Mouse (Mus musculus) small intestine, adult 2 months (tissue): Measurements from ENCODE around the gene 4833427G06Rik. TPM values are rescaled to one million over a fixed set of nuclear protein-coding genes. Genes with fewer than 3 reads are reported as not detected.

Experiments
- H3K27ac ChIP-seq: fragments of 200-500 bp; 2 replicates; pipeline ENCODE4 v1.5.1; 2012; ENCODE audit warnings: low read depth, low read length, control low read depth, inconsistent platforms; ENCODE audit not compliant: insufficient read depth
- H3K27me3 ChIP-seq: fragments of 200-500 bp; 2 replicates; pipeline ENCODE4 v1.6.1; 2012; ENCODE audit warnings: mild to moderate bottlenecking, moderate library complexity, low read length, inconsistent platforms; ENCODE audit not compliant: control insufficient read depth, insufficient read depth
- H3K36me3 ChIP-seq: fragments of 200-500 bp; 2 replicates; pipeline ENCODE4 v1.6.1; 2012; ENCODE audit warnings: mild to moderate bottlenecking, low read length, control low read depth, inconsistent platforms; ENCODE audit not compliant: control insufficient read depth, insufficient read depth
- H3K4me1 ChIP-seq: fragments of 200-500 bp; 2 replicates; pipeline ENCODE4 v1.6.1; 2012; ENCODE audit warnings: low read length, inconsistent platforms, mixed read lengths; ENCODE audit not compliant: control insufficient read depth, insufficient read depth, insufficient read length
- H3K4me3 ChIP-seq: fragments of 200-500 bp; 2 replicates; pipeline ENCODE4 v1.5.1; 2012; ENCODE audit warnings: low read depth, mild to moderate bottlenecking, control low read depth, inconsistent platforms, low read length, moderate library complexity
- CTCF ChIP-seq: fragments of 200-500 bp; IDR thresholded peaks from 2 replicates; pipeline ENCODE4 v1.5.1; 2012; ENCODE audit warnings: low read depth, mild to moderate bottlenecking, control low read depth, inconsistent platforms, low read length, moderate library complexity, mixed read lengths; ENCODE audit not compliant: insufficient replicate concordance, insufficient read length; ENCODE audit errors: extremely low read depth
- POLR2A ChIP-seq: fragments of 200-500 bp; IDR thresholded peaks from 2 replicates; pipeline ENCODE4 v1.6.1; 2012; ENCODE audit warnings: low read depth, mild to moderate bottlenecking, control low read depth, inconsistent platforms, low read length, moderate library complexity
- WGBS: fragments of 180-500 bp; shearing (Covaris S2); methylation state at CpG from one replicate; pipeline ENCODE4 v1.1.7; 2018; 5-methylcytosine and 5-hydroxymethylcytosine counted together
- polyA plus RNA-seq: library from polyadenylated mRNA; depleted of rRNA; stranded (reverse); fragments of >200 nt; gene quantifications from 2 replicates; pipeline ENCODE4 v1.2.3, GENCODE M21; 2012

4833427G06Rik gene
- polyA plus RNA-seq, 1 experiment: not detected

DNA sequence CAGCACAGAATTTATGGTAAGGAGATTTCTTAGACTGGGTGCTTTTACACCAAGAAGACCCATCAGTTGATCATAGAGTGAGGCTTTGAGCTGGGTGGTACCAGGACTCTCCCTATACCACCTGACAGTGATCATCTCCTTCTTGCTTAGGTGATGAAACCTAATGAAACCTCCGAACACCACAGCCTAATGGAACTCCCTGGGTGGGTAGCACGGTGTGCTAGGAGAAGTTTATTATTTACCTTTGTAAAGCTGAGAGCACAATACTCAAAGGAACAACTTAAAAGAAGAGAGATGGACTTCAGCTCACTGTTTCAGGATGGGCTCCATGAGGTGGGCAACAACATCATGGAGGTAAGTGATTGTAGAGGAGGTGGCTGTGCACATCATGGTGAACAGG is 41.3 kb downstream of the 4833427G06Rik start, which contains the start of gene Btg4:
TSS of gene Btg4 (plus strand) at position 301 of the 400 bp plus-strand sequence.
- Histone ChIP-seq H3K36me3 (no peaks in the 10 kb centered on the region), H3K4me1 (no peaks in the 10 kb centered on the region), H3K27ac (no peak within 1 kb of the TSS), H3K4me3 (no peak within 1 kb of the TSS), H3K27me3 (no peaks in the 10 kb centered on the region; the same call in 1 of the 2 replicates)
- WGBS: 82% methylated on average over 2 of the region's 2 CpGs
- TF ChIP-seq CTCF (no peak), POLR2A (no peak)

DNA sequence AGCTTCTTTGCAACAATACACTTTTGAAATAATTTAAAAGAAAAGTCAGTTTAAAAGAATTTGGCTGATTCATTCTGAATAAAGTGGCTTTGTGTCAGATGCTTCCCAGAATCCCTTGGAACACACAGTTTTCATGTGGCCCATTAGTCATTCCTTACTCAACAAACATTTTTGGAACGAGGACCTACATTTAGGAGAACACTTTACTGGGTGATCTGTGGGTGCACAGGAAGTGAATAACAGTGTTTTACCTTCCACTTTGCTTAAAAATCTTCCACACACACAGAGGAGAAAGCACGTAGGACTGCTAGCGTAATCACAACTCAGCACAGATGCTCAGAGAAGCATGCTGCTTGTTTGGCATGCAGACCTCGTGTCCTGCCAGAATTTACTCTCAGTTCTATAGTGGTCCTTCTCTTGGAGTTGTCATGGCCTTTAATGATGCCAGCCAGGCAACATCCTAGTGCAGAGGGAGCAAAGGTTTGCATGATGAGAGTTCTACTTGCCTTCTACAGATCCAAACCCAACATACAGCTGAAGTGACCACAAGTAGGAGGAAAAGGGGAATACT is 42.8 kb downstream of the 4833427G06Rik start:
- no peak overlapping the region for H3K4me3 ChIP-seq
- TF ChIP-seq POLR2A (no peak), CTCF (no peak)
- no peaks in the 10 kb centered on the region for H3K36me3 ChIP-seq
- no peak overlapping the region for H3K27ac ChIP-seq
- H3K4me1 ChIP-seq: no peaks in the 10 kb centered on the region
- no peaks in the 10 kb centered on the region for H3K27me3 ChIP-seq
- WGBS: 72% methylated on average over 4 of the region's 4 CpGs

DNA sequence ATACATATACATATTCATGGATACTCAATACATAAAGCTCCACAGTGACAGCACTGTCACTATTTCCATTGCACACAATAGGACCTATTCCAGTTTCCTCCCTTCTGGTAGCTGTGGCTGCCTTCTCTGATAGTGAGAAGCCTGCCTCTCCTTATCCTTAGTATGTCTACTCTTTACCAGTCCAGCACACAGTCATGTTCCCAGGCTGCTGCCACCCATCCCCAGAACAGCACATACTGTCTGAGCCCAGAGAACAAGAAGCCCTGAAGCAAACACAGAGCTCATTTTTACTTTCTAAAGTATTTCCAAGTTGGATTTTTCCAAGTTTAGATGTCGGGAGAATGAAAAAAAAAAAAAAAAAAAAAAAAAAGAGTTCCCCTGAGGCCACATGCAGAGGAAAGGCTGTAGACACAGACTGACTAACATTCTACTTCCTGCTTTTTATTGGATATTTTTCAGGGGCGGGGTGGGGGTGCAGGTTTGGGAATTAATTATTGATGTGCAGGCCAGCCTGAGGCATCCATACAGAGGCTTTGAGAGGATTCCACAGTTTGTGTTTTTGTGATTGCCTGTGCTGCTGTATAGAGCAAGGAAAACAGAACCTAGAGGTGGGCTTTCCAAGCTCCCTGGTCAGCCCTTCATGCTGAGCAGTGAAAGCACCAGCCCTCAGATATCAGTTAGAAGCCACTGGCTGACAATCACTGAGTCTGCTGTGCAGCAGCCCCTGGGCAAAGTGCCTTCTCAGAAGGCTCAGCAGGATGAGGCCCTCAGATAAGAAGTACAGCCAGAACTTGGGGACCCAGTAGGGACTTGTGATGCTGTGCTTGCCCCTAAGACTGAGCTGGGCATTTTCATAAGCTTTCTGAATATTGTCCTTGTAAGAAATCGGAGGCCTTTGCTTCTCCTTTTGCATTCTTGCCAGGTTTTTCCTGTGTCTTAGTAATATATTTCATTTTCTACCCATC is 45.2 kb downstream of the 4833427G06Rik start:
- Histone ChIP-seq H3K27ac (no peak overlapping the region), H3K27me3 (no peaks in the 10 kb centered on the region), H3K36me3 (no peaks in the 10 kb centered on the region), H3K4me1 (no peaks in the 10 kb centered on the region), H3K4me3 (no peak overlapping the region)
- 53% methylated on average over 3 of the region's 3 CpGs for WGBS
- TF ChIP-seq CTCF (no peak), POLR2A (no peak)

DNA sequence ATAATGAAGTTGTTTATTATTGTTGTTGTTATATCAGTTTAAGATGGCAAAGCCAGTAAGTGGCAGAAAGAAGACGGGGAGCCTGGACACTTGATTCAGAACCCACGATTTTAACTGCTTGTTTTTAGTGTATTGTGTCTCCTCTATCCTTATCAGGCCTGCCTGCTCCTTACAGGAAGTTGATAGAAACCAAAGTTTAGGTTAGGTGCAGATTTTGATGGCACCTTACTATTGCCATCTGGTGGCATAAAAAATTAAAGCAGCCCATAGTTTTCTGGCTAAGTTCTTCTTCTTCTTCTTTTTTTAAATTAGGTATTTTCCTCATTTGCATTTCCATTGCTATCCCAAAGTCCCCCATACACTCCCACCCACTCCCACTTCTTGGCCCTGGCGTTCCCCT is 49.7 kb downstream of the 4833427G06Rik start:
- no peaks in the 10 kb centered on the region for H3K4me1 ChIP-seq
- no peaks in the 10 kb centered on the region for H3K36me3 ChIP-seq
- H3K4me3 ChIP-seq: no peak overlapping the region
- no peak overlapping the region for H3K27ac ChIP-seq
- TF ChIP-seq POLR2A (no peak), CTCF (no peak)
- WGBS: 55% methylated on average over 3 of the region's 3 CpGs
- no peaks in the 10 kb centered on the region for H3K27me3 ChIP-seq

DNA sequence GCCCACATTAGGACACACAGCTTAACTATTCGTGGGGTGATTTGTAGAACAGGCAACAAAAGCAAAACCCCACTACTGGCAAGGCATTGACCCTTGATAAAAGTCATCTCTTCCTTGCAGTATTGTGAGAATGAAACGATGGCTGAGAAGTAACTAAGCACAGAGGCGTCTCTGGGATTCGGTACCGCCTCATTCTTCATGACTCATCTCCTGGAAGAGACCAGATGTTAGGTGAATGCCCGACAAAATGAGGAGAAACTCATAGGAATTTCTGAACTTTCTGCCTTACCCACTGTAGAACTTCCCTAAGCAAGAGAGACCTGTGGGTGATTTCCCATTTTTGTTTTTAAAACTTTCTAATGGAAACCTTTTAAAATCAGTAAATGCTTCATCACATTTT is 59.7 kb downstream of the 4833427G06Rik start:
- no peaks in the 10 kb centered on the region for H3K27me3 ChIP-seq
- 0 out of 2 replicates have a peak, but pooled peaks cover 2% of the 10 kb centered on the region for H3K4me1 ChIP-seq
- no peak overlapping the region for H3K4me3 ChIP-seq
- no peaks in the 10 kb centered on the region for H3K36me3 ChIP-seq
- 70% methylated on average over 6 of the region's 6 CpGs for WGBS
- no peak overlapping the region for H3K27ac ChIP-seq
- TF ChIP-seq CTCF (no peak), POLR2A (no peak)

DNA sequence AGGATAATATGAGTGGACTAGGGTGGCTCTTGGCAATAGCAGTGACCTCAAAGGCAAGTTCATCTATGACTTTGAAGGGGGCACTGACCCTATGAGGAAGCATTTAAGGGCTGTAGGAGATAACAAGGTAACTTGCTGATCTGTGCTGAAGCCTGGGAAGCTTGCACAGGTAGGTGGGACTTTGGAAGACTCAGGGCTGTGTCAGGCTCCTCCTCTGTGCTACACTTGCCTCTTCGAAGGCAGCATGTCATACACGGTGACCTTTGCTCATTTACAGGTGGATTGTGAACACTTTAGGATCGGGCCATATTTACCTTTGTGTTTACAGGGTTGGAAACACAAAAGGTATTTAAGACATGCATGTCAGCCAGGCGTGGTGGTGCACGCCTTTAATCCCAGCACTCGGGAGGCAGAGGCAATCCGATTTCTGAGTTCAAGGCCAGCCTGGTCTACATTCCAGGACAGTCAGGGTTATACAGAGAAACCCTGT is 60.3 kb downstream of the 4833427G06Rik start:
- H3K4me3 ChIP-seq: no peak overlapping the region
- no peak overlapping the region for H3K27ac ChIP-seq
- 0 out of 2 replicates have a peak, but pooled peaks cover 2% of the 10 kb centered on the region for H3K4me1 ChIP-seq
- no peaks in the 10 kb centered on the region for H3K36me3 ChIP-seq
- 39% methylated on average over 7 of the region's 7 CpGs for WGBS
- no peak for TF ChIP-seq POLR2A
- no peak for TF ChIP-seq CTCF
- no peaks in the 10 kb centered on the region for H3K27me3 ChIP-seq
